Mouse (Mus musculus): ENCODE data around the gene Vmn2r9.
"Not testable (repeated sequence)": the region's sequence is repeated elsewhere in the genome, so short reads cannot be mapped to it uniquely, and the experiment has no call there.

Gene Vmn2r9

GRCm38 (mm10) chr5:108852501-108852900 lies at the start of gene Vmn2r9:
Gene Vmn2r9 (minus strand): TSS chr5:108852601.
- in situ Hi-C loops (cut with MboI, MseI): not testable (repeated sequence)

- in situ Hi-C loops (cut with MboI, MseI): not testable (repeated sequence)
Measured at GRCm38 (mm10) chr5:108866746-108867145, 14.3 kb upstream of the Vmn2r9 start.

GRCm38 (mm10) chr5:108849466-108849865 lies 2.9 kb downstream of the Vmn2r9 start:
- in situ Hi-C loops (cut with MboI, MseI): no loop called here

GRCm38 (mm10) chr5:108836156-108836555 lies 16.2 kb downstream of the Vmn2r9 start:
- in situ Hi-C loops (cut with MboI, MseI): no loop called here

DNA sequence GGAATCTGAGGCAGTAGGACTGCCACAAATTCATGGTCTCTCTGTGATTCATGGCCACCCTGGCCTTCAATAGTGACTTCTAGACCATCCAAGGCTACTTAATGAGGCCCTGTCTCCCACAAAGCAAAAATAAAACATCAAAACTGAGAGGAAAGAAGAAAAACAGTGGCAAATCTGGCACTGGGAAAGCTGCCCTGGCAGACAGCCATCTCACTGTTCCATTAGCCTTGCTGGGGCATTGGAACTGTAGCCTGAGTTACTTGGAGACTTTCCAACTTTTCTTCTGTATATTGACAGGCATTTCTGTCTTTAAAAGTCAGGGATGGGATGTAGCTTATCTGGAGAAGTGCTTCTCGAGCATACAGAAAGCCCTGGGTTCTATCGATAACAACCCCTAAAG lies 29.1 kb downstream of the Vmn2r9 start:
- in situ Hi-C loops (cut with MboI, MseI): no loop called here

- in situ Hi-C loops (cut with MboI, MseI): not testable (repeated sequence)
Measured at GRCm38 (mm10) chr5:108808750-108809149, 43.7 kb downstream of the Vmn2r9 start, which contains the start of gene Vmn2r8. Gene Vmn2r8 (minus strand): TSS chr5:108808850.

DNA sequence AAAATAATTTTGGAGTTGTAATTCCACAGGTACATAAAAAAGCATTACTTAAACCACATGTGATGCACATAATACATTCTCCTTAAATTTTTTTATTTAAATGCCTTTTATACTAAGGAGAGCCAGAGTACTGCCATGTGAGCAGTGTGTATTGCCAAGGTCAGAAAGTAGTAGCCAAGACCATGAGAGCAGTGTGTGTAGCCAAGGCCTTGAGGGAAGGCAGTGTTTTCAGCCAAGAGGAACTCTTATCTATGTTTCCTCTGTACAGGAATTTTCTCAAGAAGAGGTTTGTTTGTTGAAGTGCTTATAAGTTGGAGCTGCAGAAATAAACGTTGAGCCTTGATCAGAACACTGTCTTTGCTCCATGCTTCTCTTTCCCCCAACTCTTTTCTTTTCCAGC lies 48.8 kb downstream of the Vmn2r9 start:
- in situ Hi-C loops (cut with MboI, MseI): no loop called here

DNA sequence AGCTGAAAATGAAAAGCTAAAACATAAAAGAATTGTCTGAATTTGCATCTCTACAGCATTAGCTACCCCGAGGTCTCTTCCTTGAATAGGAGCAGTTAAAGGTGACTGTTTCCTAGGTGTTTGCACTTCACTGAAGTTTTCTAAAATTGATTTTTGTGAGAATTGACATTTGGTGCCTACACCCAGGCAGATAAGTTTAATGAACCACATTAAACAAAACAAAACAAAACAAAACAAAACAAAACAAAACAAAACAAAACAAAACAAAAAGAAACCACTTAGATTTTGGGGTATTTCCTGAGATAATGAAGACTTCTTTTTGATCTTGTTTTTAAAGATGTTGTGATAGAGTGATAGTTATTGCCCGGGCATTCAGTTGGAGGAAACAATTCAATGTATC lies 57.1 kb downstream of the Vmn2r9 start, which contains the start of gene Tmed11:
Gene Tmed11 (minus strand): TSS at position 101 of the 400 bp plus-strand sequence.
- in situ Hi-C loops (cut with MboI, MseI): not testable (repeated sequence)

- in situ Hi-C loops (cut with MboI, MseI): not testable (repeated sequence)
Measured at GRCm38 (mm10) chr5:108790385-108790784, 62.0 kb downstream of the Vmn2r9 start.
